Mouse (Mus musculus) embryonic fibroblast, embryonic 13.5 days (primary cell): Measurements from ENCODE around the gene Ugt1a7c.

Source experiments
- CTCF ChIP-seq: IDR thresholded peaks from 2 replicates; pipeline ENCODE4 v1.5.1; 2011; ENCODE audit warnings: mild to moderate bottlenecking, control low read depth, low read length, moderate library complexity, borderline replicate concordance; ENCODE audit not compliant: insufficient read depth
- POLR2A ChIP-seq: IDR thresholded peaks from 2 replicates; pipeline ENCODE4 v1.6.1; 2011; ENCODE audit warnings: low read depth, mild to moderate bottlenecking, control low read depth, low read length, moderate library complexity

DNA sequence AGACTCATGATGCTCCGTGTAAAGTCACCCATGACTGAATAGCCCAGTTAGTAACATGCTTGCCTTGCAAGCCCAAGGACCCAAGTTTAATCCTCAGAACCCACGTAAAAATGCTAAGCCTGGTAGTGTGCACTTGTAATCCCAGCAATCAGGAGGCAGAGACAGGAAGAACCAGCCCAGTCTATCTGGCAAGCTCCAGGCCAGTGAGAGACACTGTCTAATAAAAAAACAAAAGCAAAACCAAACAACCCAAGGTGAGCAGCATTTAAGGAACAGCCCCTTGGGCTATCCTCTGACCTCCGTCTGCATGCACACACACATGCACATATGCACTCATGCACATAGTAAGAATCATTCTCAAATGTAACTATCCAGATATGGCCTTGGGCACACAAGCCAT lies 134.7 kb downstream of the Ugt1a7c start:
- TF ChIP-seq CTCF (no peak), POLR2A (no peak)
